Mouse (Mus musculus) T-helper 2 cell (primary cell): Measurements from ENCODE around the gene Icam2.
"Not testable (repeated sequence)": the region's sequence is repeated elsewhere in the genome, so short reads cannot be mapped to it uniquely, and the experiment has no call there.

Experiments
- in situ Hi-C: fragments of 300-600 bp; cut with MboI, MseI; formaldehyde crosslinking; loops from one replicate; pipeline ENCODE4 v1.15.1; 2025; ENCODE audit warnings: high pct_unique_total_duplicates

Gene Icam2

GRCm38 (mm10) chr11:106344910-106345309, 43.0 kb downstream of the Icam2 start:
- in situ Hi-C loops: no loop called here

GRCm38 (mm10) chr11:106340990-106341520, 46.8 kb downstream of the Icam2 start:
- in situ Hi-C loops: no loop called here

DNA sequence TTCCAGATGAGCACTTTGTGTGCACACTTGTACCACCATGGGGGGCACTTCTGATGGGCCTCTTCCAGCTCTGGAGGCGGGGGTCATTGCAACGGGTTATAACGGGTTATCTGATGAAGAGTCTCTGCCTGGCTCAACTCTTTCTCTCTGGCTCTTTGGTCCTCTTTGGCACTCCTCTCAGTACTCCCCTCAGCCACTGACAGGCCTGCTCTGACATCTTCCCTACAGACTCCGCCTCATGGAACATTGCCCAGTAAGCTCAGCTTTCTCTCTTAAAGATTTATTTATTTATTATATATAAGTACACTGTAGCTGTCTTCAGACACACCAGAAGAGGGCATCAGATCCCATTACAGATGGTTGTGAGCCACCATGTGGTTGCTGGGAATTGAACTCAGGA, 48.6 kb downstream of the Icam2 start:
- in situ Hi-C loops: not testable (repeated sequence)

- in situ Hi-C loops: no loop called here
Measured at GRCm38 (mm10) chr11:106338870-106339269, 49.0 kb downstream of the Icam2 start.

- in situ Hi-C loops: no loop called here
Measured at GRCm38 (mm10) chr11:106338029-106338428, 49.8 kb downstream of the Icam2 start.

GRCm38 (mm10) chr11:106334066-106334465, 53.8 kb downstream of the Icam2 start:
- in situ Hi-C loops: loop anchor here (5.0 kb wide), 1 partner anchor 43 kb away; no protein-coding TSS in a partner anchor

DNA sequence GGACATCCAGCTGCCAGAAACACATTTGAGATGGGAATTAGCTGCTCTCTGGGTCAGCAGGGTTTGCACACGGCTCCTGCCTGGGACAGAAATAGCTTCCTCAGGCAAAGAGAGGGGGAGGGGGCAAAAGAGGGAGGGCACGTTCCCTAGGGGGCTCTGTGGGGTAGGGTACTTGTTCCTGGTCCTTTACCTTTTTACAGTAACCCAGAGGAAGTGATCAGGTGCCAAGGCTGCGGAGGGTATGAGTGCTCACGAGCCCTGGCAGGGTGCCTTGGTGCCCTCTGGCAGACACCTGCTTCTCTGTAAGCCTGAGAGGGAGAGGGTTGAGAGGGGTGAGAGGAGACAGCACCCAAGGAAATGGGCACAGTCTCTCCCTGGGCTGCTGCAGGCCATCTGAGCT, 55.4 kb downstream of the Icam2 start:
- in situ Hi-C loops: loop anchor here (5.0 kb wide), 1 partner anchor 45 kb away; no protein-coding TSS in a partner anchor

- in situ Hi-C loops: loop anchor here (5.0 kb wide), 1 partner anchor 48 kb away; no protein-coding TSS in a partner anchor
Measured at GRCm38 (mm10) chr11:106329682-106330081, 58.2 kb downstream of the Icam2 start.

- in situ Hi-C loops: no loop called here
Measured at GRCm38 (mm10) chr11:106329128-106329527, 58.7 kb downstream of the Icam2 start.

GRCm38 (mm10) chr11:106328521-106328920, 59.4 kb downstream of the Icam2 start:
- in situ Hi-C loops: no loop called here
